Mouse (Mus musculus) stomach, embryonic 16.5 days (tissue): ENCODE measurements around the gene Rps28. TPM values are rescaled to one million over a fixed set of nuclear protein-coding genes. Genes with fewer than 3 reads are reported as not detected.
A peak's percentile ranks its signal among the peaks of the same experiment; 100 is the strongest.

Source experiments
- ATAC-seq: fragments of 200-750 bp; cut with Nextera tagmentation; 2 replicates; pipeline ENCODE4 v1.8.0; 2017; ENCODE audit warnings: moderate number of reproducible peaks, moderate TSS enrichment; ENCODE audit not compliant: insufficient read depth, low FRiP score
- H3K27ac ChIP-seq: fragments of 300-500 bp; sonication (generic); 2 replicates; pipeline ENCODE4 v1.5.1; 2014; ENCODE audit warnings: low read length
- H3K27me3 ChIP-seq: fragments of 300-500 bp; sonication (generic); 2 replicates; pipeline ENCODE4 v1.6.1; 2014; ENCODE audit warnings: low read length, control low read depth, mixed read lengths; ENCODE audit not compliant: control insufficient read depth, insufficient read depth
- H3K36me3 ChIP-seq: fragments of 300-500 bp; sonication (generic); 2 replicates; pipeline ENCODE4 v1.6.1; 2014; ENCODE audit warnings: low read length; ENCODE audit not compliant: control insufficient read depth, insufficient read depth
- H3K4me1 ChIP-seq: fragments of 300-500 bp; sonication (generic); 2 replicates; pipeline ENCODE4 v1.6.1; 2014; ENCODE audit warnings: low read length, control low read depth, mixed read lengths; ENCODE audit not compliant: control insufficient read depth, insufficient read depth
- H3K4me2 ChIP-seq: fragments of 300-500 bp; sonication (generic); 2 replicates; pipeline ENCODE4 v1.6.1; 2014; ENCODE audit warnings: low read depth, low read length, mixed read lengths
- H3K4me3 ChIP-seq: fragments of 300-500 bp; sonication (generic); replicated peaks from 2 replicates; pipeline ENCODE4 v1.5.1; 2014; ENCODE audit warnings: mild to moderate bottlenecking, low read length
- H3K9ac ChIP-seq: fragments of 300-500 bp; sonication (generic); 2 replicates; pipeline ENCODE4 v1.6.1; 2014; ENCODE audit warnings: low read length
- H3K9me3 ChIP-seq: fragments of 300-500 bp; sonication (generic); replicated peaks from 2 replicates; pipeline ENCODE4 v1.6.1; 2016; ENCODE audit warnings: low read length, control low read depth; ENCODE audit not compliant: control insufficient read depth
- WGBS: fragments of 180-500 bp; shearing (Covaris S2); extraction: QIAGEN DNeasy Blood & Tissue Kit; methylation state at CpG from one replicate; pipeline ENCODE4 v1.1.7; 2014; 5-methylcytosine and 5-hydroxymethylcytosine counted together
- polyA plus RNA-seq: library from polyadenylated mRNA; unstranded; fragments of >200 nt; fragmentation: Nextera tagmentation; extraction: Ambion mirVana; gene quantifications from 2 replicates; pipeline ENCODE4 v1.2.1, GENCODE M21; 2015

Gene Rps28
- polyA plus RNA-seq, 1 experiment from 2014 or later: 935 TPM

- Histone ChIP-seq H3K27me3 (no peaks in the 10 kb centered on the region), H3K4me3 (peak within 1 kb of the TSS; percentile 57), H3K9me3 (no peaks in the 10 kb centered on the region), H3K4me2 (peak within 1 kb of the TSS; percentile 92), H3K4me1 (peaks cover 49% of the 10 kb centered on the region), H3K36me3 (no peaks in the 10 kb centered on the region), H3K27ac (peak within 1 kb of the TSS; percentile 89), H3K9ac (peak within 1 kb of the TSS; percentile 75)
- 1% methylated on average over 50 of the region's 50 CpGs for WGBS
- ATAC-seq: peak; percentile 77
Measured at GRCm38 (mm10) chr17:33781124-33781977, 43.0 kb downstream of the Rps28 start, which contains the start of gene Angptl4. Gene Angptl4, minus strand, starts transcription at chr17:33781830.

GRCm38 (mm10) chr17:33780431-33780830 is 43.9 kb downstream of the Rps28 start:
- Histone ChIP-seq H3K4me3 (peak overlapping the region; percentile 57), H3K9ac (peak overlapping the region; percentile 75; the same call in 1 of the 2 replicates), H3K9me3 (no peaks in the 10 kb centered on the region), H3K27ac (peak overlapping the region; percentile 89), H3K4me2 (peak overlapping the region; percentile 92), H3K36me3 (no peaks in the 10 kb centered on the region), H3K4me1 (peaks cover 49% of the 10 kb centered on the region), H3K27me3 (no peaks in the 10 kb centered on the region)
- WGBS: 88% methylated on average over 5 of the region's 5 CpGs
- ATAC-seq: no peak

GRCm38 (mm10) chr17:33779967-33780295 is 44.4 kb downstream of the Rps28 start:
- Histone ChIP-seq H3K4me2 (peak overlapping the region; percentile 92), H3K9me3 (no peaks in the 10 kb centered on the region), H3K4me3 (peak overlapping the region; percentile 57), H3K27me3 (no peaks in the 10 kb centered on the region), H3K27ac (peak overlapping the region; percentile 89), H3K4me1 (peaks cover 49% of the 10 kb centered on the region), H3K9ac (no peak overlapping the region), H3K36me3 (no peaks in the 10 kb centered on the region)
- 0 out of 2 replicates have a peak, but pooled peaks have one; percentile 1 for ATAC-seq
- WGBS: 69% methylated on average over 5 of the region's 5 CpGs

GRCm38 (mm10) chr17:33779271-33779966 is 44.9 kb downstream of the Rps28 start:
- 20% methylated on average over 9 of the region's 9 CpGs for WGBS
- Histone ChIP-seq H3K9me3 (no peaks in the 10 kb centered on the region), H3K36me3 (no peaks in the 10 kb centered on the region), H3K4me2 (peak overlapping the region; percentile 92), H3K27ac (peak overlapping the region; percentile 89), H3K4me3 (peak overlapping the region; percentile 57), H3K27me3 (no peaks in the 10 kb centered on the region), H3K9ac (peak overlapping the region; percentile 4; the same call in 1 of the 2 replicates), H3K4me1 (peaks cover 49% of the 10 kb centered on the region)
- peak; percentile 84 for ATAC-seq

GRCm38 (mm10) chr17:33775287-33775686 is 49.1 kb downstream of the Rps28 start:
- H3K36me3 ChIP-seq: no peaks in the 10 kb centered on the region
- H3K27ac ChIP-seq: no peak overlapping the region
- no peak overlapping the region for H3K4me2 ChIP-seq
- H3K9ac ChIP-seq: no peak overlapping the region
- H3K4me3 ChIP-seq: no peak overlapping the region
- no peaks in the 10 kb centered on the region for H3K9me3 ChIP-seq
- 95% methylated on average over 4 of the region's 4 CpGs for WGBS
- ATAC-seq: no peak
- H3K27me3 ChIP-seq: no peaks in the 10 kb centered on the region
- peaks cover 21% of the 10 kb centered on the region for H3K4me1 ChIP-seq

GRCm38 (mm10) chr17:33774573-33775155 is 49.7 kb downstream of the Rps28 start:
- Histone ChIP-seq H3K36me3 (no peaks in the 10 kb centered on the region), H3K27ac (no peak overlapping the region), H3K9me3 (no peaks in the 10 kb centered on the region), H3K4me1 (peaks cover 15% of the 10 kb centered on the region), H3K27me3 (no peaks in the 10 kb centered on the region), H3K9ac (no peak overlapping the region), H3K4me2 (no peak overlapping the region), H3K4me3 (no peak overlapping the region)
- no peak for ATAC-seq
- 84% methylated on average over 8 of the region's 8 CpGs for WGBS

- H3K27ac ChIP-seq: no peak overlapping the region
- peaks cover 10% of the 10 kb centered on the region; the same call in 1 of the 2 replicates for H3K4me1 ChIP-seq
- H3K4me2 ChIP-seq: no peak overlapping the region
- no peaks in the 10 kb centered on the region for H3K27me3 ChIP-seq
- H3K36me3 ChIP-seq: no peaks in the 10 kb centered on the region
- H3K9ac ChIP-seq: no peak overlapping the region
- no peak overlapping the region for H3K4me3 ChIP-seq
- no peak for ATAC-seq
- H3K9me3 ChIP-seq: no peaks in the 10 kb centered on the region
- 91% methylated on average over 6 of the region's 6 CpGs for WGBS
Measured at GRCm38 (mm10) chr17:33773871-33774572, 50.3 kb downstream of the Rps28 start.

GRCm38 (mm10) chr17:33773426-33773825 is 50.9 kb downstream of the Rps28 start:
- H3K27ac ChIP-seq: no peak overlapping the region
- no peak for ATAC-seq
- 77% methylated on average over 6 of the region's 6 CpGs for WGBS
- no peaks in the 10 kb centered on the region for H3K9me3 ChIP-seq
- no peak overlapping the region for H3K4me3 ChIP-seq
- H3K4me1 ChIP-seq: peaks cover 4% of the 10 kb centered on the region; the same call in 1 of the 2 replicates
- no peaks in the 10 kb centered on the region for H3K36me3 ChIP-seq
- H3K27me3 ChIP-seq: no peaks in the 10 kb centered on the region
- no peak overlapping the region for H3K9ac ChIP-seq
- no peak overlapping the region for H3K4me2 ChIP-seq
